Mouse (Mus musculus) megakaryocyte, embryonic 14.5 days (primary cell): ENCODE results near the gene Mprip.

Source experiments
- FLI1 ChIP-seq: IDR thresholded peaks from 2 replicates; pipeline ENCODE4 v1.6.1; 2012; ENCODE audit warnings: low read length, inconsistent platforms, mixed read lengths
- GATA1 ChIP-seq: IDR thresholded peaks from 3 replicates; pipeline ENCODE4 v1.6.1; 2012; ENCODE audit warnings: mixed read lengths, low read length, inconsistent platforms, borderline replicate concordance

- TF ChIP-seq FLI1 (no peak), GATA1 (no peak)
These were observed 44.0 kb downstream of the Mprip start for GRCm38 (mm10) chr11:59705113-59705512.
